Mouse (Mus musculus): ENCODE data around the gene Plekhm2.

Gene Plekhm2

GRCm38 (mm10) chr4:141631250-141631649, 33.4 kb downstream of the Plekhm2 start:
- no peak for DNase-seq (ENCODE audit: low spot score)

GRCm38 (mm10) chr4:141630021-141630420, 34.7 kb downstream of the Plekhm2 start:
- no peak for DNase-seq (ENCODE audit: low spot score)

- DNase-seq (ENCODE audit: low spot score) = no peak
Observed at GRCm38 (mm10) chr4:141628661-141629060, 36.0 kb downstream of the Plekhm2 start.

GRCm38 (mm10) chr4:141627502-141627901, 37.2 kb downstream of the Plekhm2 start:
- no peak for DNase-seq (ENCODE audit: low spot score)

GRCm38 (mm10) chr4:141625774-141626550, 38.7 kb downstream of the Plekhm2 start:
- no peak for DNase-seq (ENCODE audit: low spot score)

GRCm38 (mm10) chr4:141624983-141625773, 39.5 kb downstream of the Plekhm2 start:
- DNase-seq (ENCODE audit: low spot score) = no peak

GRCm38 (mm10) chr4:141624134-141624533, 40.6 kb downstream of the Plekhm2 start:
- no peak for DNase-seq (ENCODE audit: low spot score)

GRCm38 (mm10) chr4:141623666-141624065, 41.0 kb downstream of the Plekhm2 start, which contains the start of gene Slc25a34:
Slc25a34 (minus strand) TSS chr4:141623821.
- DNase-seq (ENCODE audit: low spot score) = no peak

- DNase-seq (ENCODE audit: low spot score) = no peak
Observed at GRCm38 (mm10) chr4:141623037-141623436, 41.7 kb downstream of the Plekhm2 start.

- no peak for DNase-seq (ENCODE audit: low spot score)
Observed at GRCm38 (mm10) chr4:141622580-141622979, 42.1 kb downstream of the Plekhm2 start.

- no peak for DNase-seq (ENCODE audit: low spot score)
Observed at GRCm38 (mm10) chr4:141622091-141622490, 42.6 kb downstream of the Plekhm2 start.

GRCm38 (mm10) chr4:141621297-141621696, 43.4 kb downstream of the Plekhm2 start:
- DNase-seq (ENCODE audit: low spot score) = no peak

GRCm38 (mm10) chr4:141619299-141619883, 45.3 kb downstream of the Plekhm2 start:
- no peak for DNase-seq (ENCODE audit: low spot score)

GRCm38 (mm10) chr4:141618565-141619243, 46.0 kb downstream of the Plekhm2 start, which contains the start of gene Tmem82:
Tmem82 (minus strand) TSS chr4:141618633.
- peak; percentile 57 for DNase-seq (ENCODE audit: low spot score)

- no peak for DNase-seq (ENCODE audit: low spot score)
Observed at GRCm38 (mm10) chr4:141617863-141618564, 46.7 kb downstream of the Plekhm2 start.

GRCm38 (mm10) chr4:141617299-141617698, 47.4 kb downstream of the Plekhm2 start:
- peak; percentile 73 for DNase-seq (ENCODE audit: low spot score)

GRCm38 (mm10) chr4:141616811-141617210, 47.9 kb downstream of the Plekhm2 start:
- DNase-seq (ENCODE audit: low spot score) = no peak

- DNase-seq (ENCODE audit: low spot score) = no peak
Observed at GRCm38 (mm10) chr4:141614946-141615345, 49.8 kb downstream of the Plekhm2 start.

- DNase-seq (ENCODE audit: low spot score) = no peak
Observed at GRCm38 (mm10) chr4:141609538-141609937, 55.2 kb downstream of the Plekhm2 start.

GRCm38 (mm10) chr4:141605861-141606260, 58.8 kb downstream of the Plekhm2 start, which contains the start of gene Fblim1:
Fblim1 (minus strand) TSS chr4:141606096.
- no peak for DNase-seq (ENCODE audit: low spot score)

GRCm38 (mm10) chr4:141605421-141605820, 59.3 kb downstream of the Plekhm2 start:
- DNase-seq (ENCODE audit: low spot score) = no peak
